Mouse (Mus musculus): Measurements from ENCODE around the gene Ints13. TPM values are rescaled to one million over a fixed set of nuclear protein-coding genes. Genes with fewer than 3 reads are reported as not detected.
A peak's percentile ranks its signal among the peaks of the same experiment; 100 is the strongest.

Ints13 gene
- total and polyA plus RNA-seq, 3 experiments: 31.9 to 51.9 (median 50.5) TPM

DNA sequence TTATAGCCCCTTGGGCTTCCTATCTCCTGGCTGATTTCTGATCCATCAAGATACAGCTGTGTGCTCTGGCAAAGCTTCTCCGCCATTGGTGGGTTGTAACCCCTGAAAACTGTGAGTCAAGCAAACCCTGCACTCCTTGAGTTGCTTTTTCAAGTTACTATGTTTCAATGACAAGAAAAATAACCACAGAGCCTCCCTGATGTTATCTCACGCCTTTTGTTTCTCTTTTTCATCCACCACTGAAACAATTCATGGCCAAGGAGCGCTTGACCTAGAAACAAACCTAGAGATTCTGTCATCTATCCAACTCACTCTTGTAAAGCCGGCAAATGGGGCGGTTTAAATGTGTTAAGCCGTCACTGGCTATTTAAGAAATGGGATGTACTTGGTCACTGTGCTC lies 61.7 kb downstream of the Ints13 start:
- in situ Hi-C loops (cut with MboI; ENCODE audit: low pct_ligation_motif_present, low pct_unique_long_range_greater_than_20kb, low sequenced_read_pairs): no loop called here
- H3K27me3 ChIP-seq (replicated peaks): no peaks in the 10 kb centered on the region
- H3K4me1 ChIP-seq (ENCODE audit: control insufficient read depth in 1 of 2, insufficient read depth in 2 of 2): peaks cover 3 to 66% of the 10 kb centered on the region in 2 experiments; a peak in 3 of 4 replicates
- no peaks in the 10 kb centered on the region for H3K36me3 ChIP-seq (replicated peaks in 1 of 2; ENCODE audit: control insufficient read depth in 1 of 2, insufficient read depth in 1 of 2, low read length in 1 of 2)
- H3K4me2 ChIP-seq (ENCODE audit: insufficient read depth, low read depth, poor library complexity, severe bottlenecking): no peak overlapping the region
- peaks cover 7% of the 10 kb centered on the region for H3K9me3 ChIP-seq (replicated peaks; ENCODE audit: low read length)
- H3K9ac ChIP-seq (ENCODE audit: insufficient read depth, low read depth): no peak overlapping the region
- H3K4me3 ChIP-seq (replicated peaks in 1 of 3; ENCODE audit: low read depth in 2 of 3, low read length in 2 of 3, poor library complexity in 1 of 3): no peak overlapping the region
- H3K27ac ChIP-seq (ENCODE audit: insufficient read depth, low read depth): no peak overlapping the region
- DNase-seq (ENCODE audit: extremely low read depth): no peak
- H3K79me2 ChIP-seq (replicated peaks; ENCODE audit: control insufficient read depth, extremely low read depth, insufficient read depth, poor library complexity, severe bottlenecking): no peaks in the 10 kb centered on the region
- TF ChIP-seq UBTF (IDR thresholded peaks at IDR 0.05; ENCODE audit: low read depth, low read length) (no peak), JUN (IDR thresholded peaks at IDR 0.05; ENCODE audit: insufficient read depth, low read depth, low read length) (no peak), MAFK (IDR thresholded peaks at IDR 0.05; ENCODE audit: insufficient replicate concordance, low read length) (0 out of 2 replicates have a peak, but pooled peaks have one; percentile 50)
- dilution Hi-C loops (cut with MboI; ENCODE audit: extremely low pct_ligation_motif_present, extremely low pct_unique_long_range_greater_than_20kb, low sequenced_read_pairs): no loop called here

- no peak overlapping the region; the same call in 1 of the 2 replicates for H3K4me2 ChIP-seq (ENCODE audit: insufficient read depth, low read depth, poor library complexity, severe bottlenecking)
- H3K9ac ChIP-seq (ENCODE audit: insufficient read depth, low read depth): no peak overlapping the region
- no peak overlapping the region for H3K27ac ChIP-seq (ENCODE audit: insufficient read depth, low read depth)
- peak overlapping the region in 1 of 3 experiments; percentile 17 for H3K4me3 ChIP-seq (replicated peaks in 1 of 3; ENCODE audit: low read depth in 2 of 3, low read length in 2 of 3, poor library complexity in 1 of 3)
- H3K36me3 ChIP-seq (replicated peaks in 1 of 2; ENCODE audit: control insufficient read depth in 1 of 2, insufficient read depth in 1 of 2, low read length in 1 of 2): no peaks in the 10 kb centered on the region
- peaks cover 7% of the 10 kb centered on the region for H3K9me3 ChIP-seq (replicated peaks; ENCODE audit: low read length)
- no peaks in the 10 kb centered on the region for H3K79me2 ChIP-seq (replicated peaks; ENCODE audit: control insufficient read depth, extremely low read depth, insufficient read depth, poor library complexity, severe bottlenecking)
- dilution Hi-C loops (cut with MboI; ENCODE audit: extremely low pct_ligation_motif_present, extremely low pct_unique_long_range_greater_than_20kb, low sequenced_read_pairs) (no loop called here), in situ Hi-C loops (cut with MboI; ENCODE audit: low pct_ligation_motif_present, low pct_unique_long_range_greater_than_20kb, low sequenced_read_pairs) (no loop called here)
- peak; percentile 85 for DNase-seq (ENCODE audit: extremely low read depth)
- peak; percentile 22; the same call in 1 of the 2 replicates for TF ChIP-seq TCF12 (IDR thresholded peaks at IDR 0.05; ENCODE audit: low read depth, low read length)
- peak; percentile 42 for TF ChIP-seq POLR2A (IDR thresholded peaks at IDR 0.05; ENCODE audit: low read depth, low read length)
- 0 out of 2 replicates have a peak, but pooled peaks have one; percentile 47 for TF ChIP-seq TBP (conservative IDR thresholded peaks at IDR 0.05; ENCODE audit: low read depth, low read length)
- TF ChIP-seq E2F4 (IDR thresholded peaks at IDR 0.05; ENCODE audit: insufficient replicate concordance, low read depth, low read length): no peak
- peaks cover 3 to 65% of the 10 kb centered on the region in 2 experiments; a peak in 3 of 4 replicates for H3K4me1 ChIP-seq (ENCODE audit: control insufficient read depth in 1 of 2, insufficient read depth in 2 of 2)
- H3K27me3 ChIP-seq (replicated peaks): no peaks in the 10 kb centered on the region
These were observed 63.1 kb downstream of the Ints13 start for GRCm38 (mm10) chr6:146514531-146514948.

GRCm38 (mm10) chr6:146513899-146514298 lies 63.7 kb downstream of the Ints13 start:
- no peaks in the 10 kb centered on the region for H3K36me3 ChIP-seq (replicated peaks in 1 of 2; ENCODE audit: control insufficient read depth in 1 of 2, insufficient read depth in 1 of 2, low read length in 1 of 2)
- H3K9ac ChIP-seq (ENCODE audit: insufficient read depth, low read depth): no peak overlapping the region
- H3K4me2 ChIP-seq (ENCODE audit: insufficient read depth, low read depth, poor library complexity, severe bottlenecking): no peak overlapping the region
- no peak for DNase-seq (ENCODE audit: extremely low read depth)
- no peak overlapping the region for H3K27ac ChIP-seq (ENCODE audit: insufficient read depth, low read depth)
- in situ Hi-C loops (cut with MboI; ENCODE audit: low pct_ligation_motif_present, low pct_unique_long_range_greater_than_20kb, low sequenced_read_pairs): no loop called here
- peaks cover 3 to 65% of the 10 kb centered on the region in 2 experiments; a peak in 3 of 4 replicates for H3K4me1 ChIP-seq (ENCODE audit: control insufficient read depth in 1 of 2, insufficient read depth in 2 of 2)
- no peak for TF ChIP-seq TCF12 (IDR thresholded peaks at IDR 0.05; ENCODE audit: low read depth, low read length)
- no peak for TF ChIP-seq GABPA (IDR thresholded peaks at IDR 0.05; ENCODE audit: insufficient replicate concordance, low read depth, low read length)
- TF ChIP-seq UBTF (IDR thresholded peaks at IDR 0.05; ENCODE audit: low read depth, low read length): no peak
- no peak for TF ChIP-seq ETS1 (conservative IDR thresholded peaks at IDR 0.05; ENCODE audit: low read depth, low read length)
- TF ChIP-seq RAD21 (IDR thresholded peaks at IDR 0.05; ENCODE audit: low read depth, low read length): no peak
- no peak for TF ChIP-seq BHLHE40 (IDR thresholded peaks at IDR 0.05; ENCODE audit: low read depth, low read length)
- no peak for TF ChIP-seq PAX5 (IDR thresholded peaks at IDR 0.05; ENCODE audit: low read length)
- no peak for TF ChIP-seq TBP (conservative IDR thresholded peaks at IDR 0.05; ENCODE audit: low read depth, low read length)
- no peak for TF ChIP-seq CHD1 (IDR thresholded peaks at IDR 0.05; ENCODE audit: low read depth, low read length)
- no peak for TF ChIP-seq HCFC1 (IDR thresholded peaks at IDR 0.05; ENCODE audit: low read depth, low read length)
- no peak for TF ChIP-seq ELF1 (IDR thresholded peaks at IDR 0.05; ENCODE audit: low read depth, low read length)
- no peak for TF ChIP-seq USF2 (conservative IDR thresholded peaks at IDR 0.05; ENCODE audit: low read depth, low read length)
- peaks cover 7% of the 10 kb centered on the region for H3K9me3 ChIP-seq (replicated peaks; ENCODE audit: low read length)
- H3K27me3 ChIP-seq (replicated peaks): no peaks in the 10 kb centered on the region
- H3K4me3 ChIP-seq (replicated peaks in 1 of 3; ENCODE audit: low read depth in 2 of 3, low read length in 2 of 3, poor library complexity in 1 of 3): peak overlapping the region in 2 of 3 experiments; percentile 1 to 17
- no peaks in the 10 kb centered on the region for H3K79me2 ChIP-seq (replicated peaks; ENCODE audit: control insufficient read depth, extremely low read depth, insufficient read depth, poor library complexity, severe bottlenecking)
- dilution Hi-C loops (cut with MboI; ENCODE audit: extremely low pct_ligation_motif_present, extremely low pct_unique_long_range_greater_than_20kb, low sequenced_read_pairs): no loop called here

Measured in CH12.LX (cell line).